Mouse (Mus musculus) ovary, postnatal 36 days (tissue): ENCODE measurements around the gene Olfr1495.
"Not testable (repeated sequence)": the region's sequence is repeated elsewhere in the genome, so short reads cannot be mapped to it uniquely, and the experiment has no call there.

Experiments used
- DNase-seq: peaks from one replicate; pipeline ENCODE4 v3.0.0; 2022; ENCODE audit warnings: low spot score, mixed read lengths

The Olfr1495 gene

DNA sequence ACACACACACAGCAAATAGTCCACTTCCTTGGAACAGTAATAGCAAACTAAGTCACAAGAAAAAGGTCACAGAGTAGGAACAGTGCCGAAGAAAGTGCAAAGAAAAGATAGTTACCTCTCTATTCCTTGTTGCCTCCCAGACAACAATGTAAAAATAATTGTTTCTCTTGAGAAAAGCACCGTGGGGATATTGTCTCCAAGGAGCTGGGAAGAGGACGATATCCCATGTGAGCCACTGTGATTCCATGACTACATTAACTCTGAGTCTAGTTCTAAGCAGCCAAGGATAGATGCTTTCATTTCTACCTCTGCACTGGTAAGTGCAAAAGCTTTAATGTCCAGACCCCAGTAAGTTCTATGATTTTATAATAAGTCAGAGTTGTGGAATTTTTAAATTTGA is at the start of gene Olfr1495:
Gene Olfr1495 (plus strand): TSS at position 301 of the 400 bp plus-strand sequence.
- DNase-seq = no peak

DNA sequence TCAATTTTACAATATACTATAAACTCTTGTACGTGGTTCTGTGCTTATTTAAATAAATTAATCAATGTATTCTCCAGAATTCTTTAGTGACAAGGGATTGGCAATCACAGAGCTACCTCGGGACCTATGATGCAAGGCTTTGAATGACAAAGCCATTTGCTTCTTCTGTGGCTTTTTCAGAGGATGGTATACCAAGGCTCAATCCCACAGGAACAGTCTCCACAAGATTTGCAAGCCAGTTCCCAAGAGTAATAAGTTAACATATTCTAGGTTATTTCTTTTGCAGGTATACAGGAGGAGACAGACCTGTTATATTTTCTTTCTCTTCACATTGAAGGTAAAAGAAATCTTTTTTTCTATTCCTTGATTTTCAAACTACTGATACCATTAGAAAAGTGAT is 41.4 kb upstream of the Olfr1495 start, which contains the start of gene Olfr1493-ps1:
Gene Olfr1493-ps1 (plus strand): TSS at position 301 of the 400 bp plus-strand sequence.
- no peak for DNase-seq

DNA sequence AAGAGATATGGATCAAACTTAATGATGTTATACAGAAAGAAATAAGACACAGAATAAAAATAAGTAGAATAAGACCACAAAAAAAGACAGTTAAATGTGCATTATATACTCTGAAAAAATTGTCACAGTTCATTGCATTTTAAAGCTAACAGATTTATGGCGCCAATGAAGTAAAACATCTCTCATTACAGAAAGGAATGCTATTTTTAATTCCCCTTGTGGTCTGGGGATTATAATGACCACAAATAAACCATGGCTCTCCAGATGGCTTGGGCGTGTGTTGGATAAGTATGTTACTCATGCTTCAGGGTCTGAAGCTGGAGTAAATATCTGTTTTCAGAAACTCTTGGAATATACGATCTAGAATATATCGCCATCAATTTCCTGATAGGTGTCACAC is 25.0 kb upstream of the Olfr1495 start, which contains the start of gene Olfr1494:
Gene Olfr1494 (plus strand): TSS at position 301 of the 400 bp plus-strand sequence.
- no peak for DNase-seq

- no peak for DNase-seq
Measured at GRCm38 (mm10) chr19:13749366-13749765, 15.0 kb upstream of the Olfr1495 start.

GRCm38 (mm10) chr19:13768565-13769276 is 4.3 kb downstream of the Olfr1495 start:
- DNase-seq = no peak

DNA sequence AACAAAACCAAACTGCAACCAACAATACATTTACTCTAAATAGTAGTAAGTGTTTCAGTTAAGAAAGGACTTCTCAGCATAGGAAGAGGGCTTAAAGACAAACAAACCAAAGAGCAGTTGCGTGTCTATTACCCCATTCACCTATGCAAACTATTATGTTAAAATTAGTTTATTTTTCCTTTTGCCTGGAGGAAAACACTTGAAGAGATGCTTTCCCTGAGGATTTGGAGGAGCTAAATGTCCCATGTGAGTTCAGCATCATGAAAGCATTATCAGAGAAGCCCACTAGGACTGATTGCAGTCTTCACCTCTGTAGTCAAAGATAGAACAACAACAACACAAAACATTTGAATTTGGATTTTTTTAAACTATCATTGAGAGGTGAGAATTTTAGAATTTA is 13.2 kb downstream of the Olfr1495 start, which contains the start of gene Olfr1496:
Gene Olfr1496 (plus strand): TSS at position 301 of the 400 bp plus-strand sequence.
- no peak for DNase-seq

GRCm38 (mm10) chr19:13798102-13798501 is 33.7 kb downstream of the Olfr1495 start, which contains the start of gene Olfr1497:
Gene Olfr1497 (minus strand): TSS chr19:13798202.
- DNase-seq = no peak

DNA sequence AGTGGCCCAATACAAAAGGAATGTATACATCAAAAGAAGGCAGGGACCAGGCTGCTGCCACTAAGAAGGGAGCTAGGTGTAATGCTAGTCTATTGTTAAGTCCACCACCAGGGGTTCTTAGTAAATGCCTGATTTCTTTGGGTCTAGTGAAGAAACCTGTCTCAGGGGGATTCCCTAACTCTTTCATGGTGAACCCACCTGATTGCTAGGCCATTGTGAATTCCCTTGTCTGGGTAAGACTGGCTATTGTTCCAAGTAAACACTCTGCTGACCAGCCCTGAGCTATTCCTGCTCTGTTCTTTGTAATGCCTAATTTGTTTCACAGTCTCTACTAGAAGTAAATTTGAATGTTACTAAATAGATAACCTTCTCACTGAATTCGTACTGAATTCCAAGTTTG is 41.1 kb downstream of the Olfr1495 start:
- not testable (repeated sequence) for DNase-seq

- DNase-seq = no peak
Measured at GRCm38 (mm10) chr19:13812823-13813222, 48.4 kb downstream of the Olfr1495 start.

- DNase-seq = no peak
Measured at GRCm38 (mm10) chr19:13818827-13819226, 54.4 kb downstream of the Olfr1495 start.

GRCm38 (mm10) chr19:13819347-13819746 is 54.9 kb downstream of the Olfr1495 start, which contains the start of gene Olfr1499:
Gene Olfr1499 (minus strand): TSS chr19:13819447.
- DNase-seq = no peak
